Mouse (Mus musculus): Measurements from ENCODE around the gene Coro2a. TPM values are rescaled to one million over a fixed set of nuclear protein-coding genes. Genes with fewer than 3 reads are reported as not detected.
A peak's percentile ranks its signal among the peaks of the same experiment; 100 is the strongest.

The Coro2a gene
- total and polyA plus RNA-seq, 2 experiments from 2014 or later: 0.26 to 1.6 TPM

- H3K4me3 ChIP-seq (ENCODE audit: low read depth, low read length): no peak overlapping the region
- no peak overlapping the region for H3K9ac ChIP-seq (replicated peaks; ENCODE audit: low read depth, low read length)
- TF ChIP-seq EP300 (IDR thresholded peaks at IDR 0.05; ENCODE audit: low read depth): no peak
- 0 out of 2 replicates have a peak, but pooled peaks cover 4% of the 10 kb centered on the region for H3K4me1 ChIP-seq (ENCODE audit: control insufficient read depth, insufficient read depth)
- H3K4me2 ChIP-seq (ENCODE audit: low read depth, low read length): no peak overlapping the region
- no peaks in the 10 kb centered on the region for H3K36me3 ChIP-seq (replicated peaks; ENCODE audit: control insufficient read depth, insufficient read depth, low read length)
- ATAC-seq (ENCODE audit: insufficient read depth, low read depth) (no peak), DNase-seq (ENCODE audit: low spot score) (no peak)
- no peaks in the 10 kb centered on the region for H3K27me3 ChIP-seq (ENCODE audit: control insufficient read depth, insufficient read depth, low read length)
- 54% methylated on average over 2 of the region's 2 CpGs for WGBS
- no peak overlapping the region for H3K27ac ChIP-seq (ENCODE audit: low read depth)
- no peaks in the 10 kb centered on the region for H3K9me3 ChIP-seq (replicated peaks; ENCODE audit: control insufficient read depth, low read length)
Observed at GRCm38 (mm10) chr4:46632465-46632864, 30.5 kb upstream of the Coro2a start.

GRCm38 (mm10) chr4:46630390-46630789, 28.4 kb upstream of the Coro2a start:
- H3K4me2 ChIP-seq (ENCODE audit: low read depth, low read length): no peak overlapping the region
- H3K4me3 ChIP-seq (ENCODE audit: low read depth, low read length): no peak overlapping the region
- DNase-seq (ENCODE audit: low spot score): no peak
- H3K27ac ChIP-seq (ENCODE audit: low read depth): no peak overlapping the region
- H3K36me3 ChIP-seq (replicated peaks; ENCODE audit: control insufficient read depth, insufficient read depth, low read length): no peaks in the 10 kb centered on the region
- 0 out of 2 replicates have a peak, but pooled peaks cover 4% of the 10 kb centered on the region for H3K4me1 ChIP-seq (ENCODE audit: control insufficient read depth, insufficient read depth)
- H3K9ac ChIP-seq (replicated peaks; ENCODE audit: low read depth, low read length): no peak overlapping the region
- H3K9me3 ChIP-seq (replicated peaks; ENCODE audit: control insufficient read depth, low read length): no peaks in the 10 kb centered on the region
- WGBS: 52% methylated on average over 9 of the region's 9 CpGs
- TF ChIP-seq CTCF (IDR thresholded peaks at IDR 0.05; ENCODE audit: low read depth): 0 out of 2 replicates have a peak, but pooled peaks have one; percentile 7
- no peak for TF ChIP-seq EP300 (IDR thresholded peaks at IDR 0.05; ENCODE audit: low read depth)
- H3K27me3 ChIP-seq (ENCODE audit: control insufficient read depth, insufficient read depth, low read length): no peaks in the 10 kb centered on the region
- no peak for ATAC-seq (ENCODE audit: insufficient read depth, low read depth)

- no peak overlapping the region for H3K9ac ChIP-seq (replicated peaks; ENCODE audit: low read depth, low read length)
- DNase-seq (ENCODE audit: low spot score): no peak
Observed at GRCm38 (mm10) chr4:46628873-46629272, 26.9 kb upstream of the Coro2a start.

GRCm38 (mm10) chr4:46628081-46628480, 26.1 kb upstream of the Coro2a start:
- no peak overlapping the region for H3K27ac ChIP-seq (ENCODE audit: low read depth)
- ATAC-seq (ENCODE audit: insufficient read depth, low read depth): no peak
- H3K27me3 ChIP-seq (ENCODE audit: control insufficient read depth, insufficient read depth, low read length): no peaks in the 10 kb centered on the region
- no peak overlapping the region for H3K9ac ChIP-seq (replicated peaks; ENCODE audit: low read depth, low read length)
- H3K4me3 ChIP-seq (ENCODE audit: low read depth, low read length): no peak overlapping the region
- no peak for DNase-seq (ENCODE audit: low spot score)
- no peaks in the 10 kb centered on the region for H3K36me3 ChIP-seq (replicated peaks; ENCODE audit: control insufficient read depth, insufficient read depth, low read length)
- WGBS: 70% methylated on average over 11 of the region's 11 CpGs
- 0 out of 2 replicates have a peak, but pooled peaks cover 4% of the 10 kb centered on the region for H3K4me1 ChIP-seq (ENCODE audit: control insufficient read depth, insufficient read depth)
- TF ChIP-seq CTCF (IDR thresholded peaks at IDR 0.05; ENCODE audit: low read depth) (no peak), EP300 (IDR thresholded peaks at IDR 0.05; ENCODE audit: low read depth) (no peak)
- no peak overlapping the region for H3K4me2 ChIP-seq (ENCODE audit: low read depth, low read length)
- H3K9me3 ChIP-seq (replicated peaks; ENCODE audit: control insufficient read depth, low read length): no peaks in the 10 kb centered on the region

More at GRCm38 (mm10) chr4:46628873-46629272, 26.9 kb upstream of the Coro2a start:
- ATAC-seq (ENCODE audit: insufficient read depth, low read depth): no peak
- no peak for TF ChIP-seq EP300 (IDR thresholded peaks at IDR 0.05; ENCODE audit: low read depth)
- Histone ChIP-seq H3K9me3 (replicated peaks; ENCODE audit: control insufficient read depth, low read length) (no peaks in the 10 kb centered on the region), H3K4me2 (ENCODE audit: low read depth, low read length) (0 out of 2 replicates have a peak overlapping the region, but pooled peaks have one; percentile 13), H3K36me3 (replicated peaks; ENCODE audit: control insufficient read depth, insufficient read depth, low read length) (no peaks in the 10 kb centered on the region), H3K27ac (ENCODE audit: low read depth) (no peak overlapping the region), H3K4me3 (ENCODE audit: low read depth, low read length) (no peak overlapping the region), H3K4me1 (ENCODE audit: control insufficient read depth, insufficient read depth) (0 out of 2 replicates have a peak, but pooled peaks cover 4% of the 10 kb centered on the region), H3K27me3 (ENCODE audit: control insufficient read depth, insufficient read depth, low read length) (no peaks in the 10 kb centered on the region)
- WGBS: 39% methylated on average over 9 of the region's 9 CpGs

GRCm38 (mm10) chr4:46625101-46625500, 23.1 kb upstream of the Coro2a start:
- 0 out of 2 replicates have a peak, but pooled peaks cover 4% of the 10 kb centered on the region for H3K4me1 ChIP-seq (ENCODE audit: control insufficient read depth, insufficient read depth)
- H3K27me3 ChIP-seq (ENCODE audit: control insufficient read depth, insufficient read depth, low read length): 0 out of 2 replicates have a peak, but pooled peaks cover 7% of the 10 kb centered on the region
- no peak overlapping the region for H3K4me2 ChIP-seq (ENCODE audit: low read depth, low read length)
- no peak overlapping the region for H3K9ac ChIP-seq (replicated peaks; ENCODE audit: low read depth, low read length)
- no peak overlapping the region for H3K4me3 ChIP-seq (ENCODE audit: low read depth, low read length)
- H3K27ac ChIP-seq (ENCODE audit: low read depth): no peak overlapping the region
- no peaks in the 10 kb centered on the region for H3K36me3 ChIP-seq (replicated peaks; ENCODE audit: control insufficient read depth, insufficient read depth, low read length)
- WGBS: 73% methylated on average over 10 of the region's 10 CpGs
- DNase-seq (ENCODE audit: low spot score) (no peak), ATAC-seq (ENCODE audit: insufficient read depth, low read depth) (no peak)
- no peaks in the 10 kb centered on the region for H3K9me3 ChIP-seq (replicated peaks; ENCODE audit: control insufficient read depth, low read length)
- TF ChIP-seq EP300 (IDR thresholded peaks at IDR 0.05; ENCODE audit: low read depth) (no peak), CTCF (IDR thresholded peaks at IDR 0.05; ENCODE audit: low read depth) (no peak)

- 73% methylated on average over 5 of the region's 5 CpGs for WGBS
- H3K27me3 ChIP-seq (ENCODE audit: control insufficient read depth, insufficient read depth, low read length): peaks cover 16% of the 10 kb centered on the region; the same call in 1 of the 2 replicates
- H3K9me3 ChIP-seq (replicated peaks; ENCODE audit: control insufficient read depth, low read length): no peaks in the 10 kb centered on the region
- H3K4me2 ChIP-seq (ENCODE audit: low read depth, low read length): no peak overlapping the region
- no peak overlapping the region for H3K9ac ChIP-seq (replicated peaks; ENCODE audit: low read depth, low read length)
- ATAC-seq (ENCODE audit: insufficient read depth, low read depth) (no peak), DNase-seq (ENCODE audit: low spot score) (no peak)
- no peak overlapping the region for H3K4me3 ChIP-seq (ENCODE audit: low read depth, low read length)
- H3K27ac ChIP-seq (ENCODE audit: low read depth): no peak overlapping the region
- no peak for TF ChIP-seq CTCF (IDR thresholded peaks at IDR 0.05; ENCODE audit: low read depth)
- H3K36me3 ChIP-seq (replicated peaks; ENCODE audit: control insufficient read depth, insufficient read depth, low read length): no peaks in the 10 kb centered on the region
- no peaks in the 10 kb centered on the region for H3K4me1 ChIP-seq (ENCODE audit: control insufficient read depth, insufficient read depth)
Observed at GRCm38 (mm10) chr4:46623007-46623406, 21.0 kb upstream of the Coro2a start.
